Mouse (Mus musculus): ENCODE data around the gene Gm7358. TPM values are rescaled to one million over a fixed set of nuclear protein-coding genes. Genes with fewer than 3 reads are reported as not detected.
"Not testable (repeated sequence)": the region's sequence is repeated elsewhere in the genome, so short reads cannot be mapped to it uniquely, and the experiment has no call there.

Gm7358 gene
- not detected in 2 replicates for polyA plus RNA-seq (2014; fragmentation: Nextera tagmentation; extraction: Ambion mirVana)

- H3K4me3 ChIP-seq (ENCODE audit: low read depth, low read length); DNase-seq (ENCODE audit: low spot score); H3K36me3 ChIP-seq (ENCODE audit: control insufficient read depth, insufficient read depth, low read length); H3K27me3 ChIP-seq (replicated peaks; ENCODE audit: control insufficient read depth, insufficient read depth, low read length); ATAC-seq; H3K9ac ChIP-seq (ENCODE audit: low read length); H3K4me1 ChIP-seq (ENCODE audit: control insufficient read depth, insufficient read depth, low read length); H3K27ac ChIP-seq (ENCODE audit: low read depth, low read length); H3K4me2 ChIP-seq (ENCODE audit: low read length); H3K9me3 ChIP-seq (replicated peaks; ENCODE audit: control insufficient read depth, low read length): not testable (repeated sequence)
- WGBS, result 40% methylated on average over 1 of the region's 2 CpGs
These were observed at the start of gene Gm7358 for GRCm38 (mm10) chr17:14059431-14059830. Gm7358 (minus strand) TSS chr17:14059531.

GRCm38 (mm10) chr17:14103018-14103417 is 43.7 kb upstream of the Gm7358 start:
- H3K4me3 ChIP-seq (ENCODE audit: low read depth, low read length); ATAC-seq; H3K27ac ChIP-seq (ENCODE audit: low read depth, low read length); DNase-seq (ENCODE audit: low spot score); H3K27me3 ChIP-seq (replicated peaks; ENCODE audit: control insufficient read depth, insufficient read depth, low read length); H3K9me3 ChIP-seq (replicated peaks; ENCODE audit: control insufficient read depth, low read length); H3K4me1 ChIP-seq (ENCODE audit: control insufficient read depth, insufficient read depth, low read length); H3K4me2 ChIP-seq (ENCODE audit: low read length); H3K36me3 ChIP-seq (ENCODE audit: control insufficient read depth, insufficient read depth, low read length); H3K9ac ChIP-seq (ENCODE audit: low read length): not testable (repeated sequence)
- WGBS, result 26% methylated on average over 3 of the region's 3 CpGs

GRCm38 (mm10) chr17:14101446-14101980 is 42.2 kb upstream of the Gm7358 start:
- not testable (repeated sequence) for H3K4me2 ChIP-seq (ENCODE audit: low read length); H3K27ac ChIP-seq (ENCODE audit: low read depth, low read length); H3K9ac ChIP-seq (ENCODE audit: low read length); DNase-seq (ENCODE audit: low spot score); H3K4me1 ChIP-seq (ENCODE audit: control insufficient read depth, insufficient read depth, low read length); ATAC-seq; H3K36me3 ChIP-seq (ENCODE audit: control insufficient read depth, insufficient read depth, low read length); H3K27me3 ChIP-seq (replicated peaks; ENCODE audit: control insufficient read depth, insufficient read depth, low read length); H3K9me3 ChIP-seq (replicated peaks; ENCODE audit: control insufficient read depth, low read length); H3K4me3 ChIP-seq (ENCODE audit: low read depth, low read length)
- WGBS, result 15% methylated on average over 1 of the region's 1 CpGs

GRCm38 (mm10) chr17:14099886-14100285 is 40.6 kb upstream of the Gm7358 start:
- not testable (repeated sequence) for ATAC-seq
- 74% methylated on average over 3 of the region's 3 CpGs for WGBS

GRCm38 (mm10) chr17:14094165-14094564 is 34.8 kb upstream of the Gm7358 start:
- not testable (repeated sequence) for H3K27ac ChIP-seq (ENCODE audit: low read depth, low read length); H3K4me2 ChIP-seq (ENCODE audit: low read length); H3K27me3 ChIP-seq (replicated peaks; ENCODE audit: control insufficient read depth, insufficient read depth, low read length); H3K4me3 ChIP-seq (ENCODE audit: low read depth, low read length); H3K9me3 ChIP-seq (replicated peaks; ENCODE audit: control insufficient read depth, low read length); DNase-seq (ENCODE audit: low spot score); H3K9ac ChIP-seq (ENCODE audit: low read length); ATAC-seq; H3K36me3 ChIP-seq (ENCODE audit: control insufficient read depth, insufficient read depth, low read length); H3K4me1 ChIP-seq (ENCODE audit: control insufficient read depth, insufficient read depth, low read length)
- 28% methylated on average over 3 of the region's 7 CpGs for WGBS

More at GRCm38 (mm10) chr17:14099886-14100285, 40.6 kb upstream of the Gm7358 start:
- H3K27ac ChIP-seq (ENCODE audit: low read depth, low read length); H3K4me2 ChIP-seq (ENCODE audit: low read length); H3K36me3 ChIP-seq (ENCODE audit: control insufficient read depth, insufficient read depth, low read length); H3K4me3 ChIP-seq (ENCODE audit: low read depth, low read length); H3K4me1 ChIP-seq (ENCODE audit: control insufficient read depth, insufficient read depth, low read length); H3K27me3 ChIP-seq (replicated peaks; ENCODE audit: control insufficient read depth, insufficient read depth, low read length); H3K9ac ChIP-seq (ENCODE audit: low read length); H3K9me3 ChIP-seq (replicated peaks; ENCODE audit: control insufficient read depth, low read length); DNase-seq (ENCODE audit: low spot score): not testable (repeated sequence)

GRCm38 (mm10) chr17:14086629-14087028 is 27.3 kb upstream of the Gm7358 start:
- H3K4me1 ChIP-seq (ENCODE audit: control insufficient read depth, insufficient read depth, low read length); ATAC-seq; H3K4me2 ChIP-seq (ENCODE audit: low read length); H3K9me3 ChIP-seq (replicated peaks; ENCODE audit: control insufficient read depth, low read length); H3K9ac ChIP-seq (ENCODE audit: low read length); H3K36me3 ChIP-seq (ENCODE audit: control insufficient read depth, insufficient read depth, low read length); H3K4me3 ChIP-seq (ENCODE audit: low read depth, low read length); H3K27ac ChIP-seq (ENCODE audit: low read depth, low read length); H3K27me3 ChIP-seq (replicated peaks; ENCODE audit: control insufficient read depth, insufficient read depth, low read length): not testable (repeated sequence)
- WGBS, result 11% methylated on average over 1 of the region's 1 CpGs
- DNase-seq (ENCODE audit: low spot score), result peak; percentile 3

- H3K27ac ChIP-seq (ENCODE audit: low read depth, low read length); H3K36me3 ChIP-seq (ENCODE audit: control insufficient read depth, insufficient read depth, low read length); DNase-seq (ENCODE audit: low spot score); H3K27me3 ChIP-seq (replicated peaks; ENCODE audit: control insufficient read depth, insufficient read depth, low read length); ATAC-seq; H3K4me1 ChIP-seq (ENCODE audit: control insufficient read depth, insufficient read depth, low read length); H3K9me3 ChIP-seq (replicated peaks; ENCODE audit: control insufficient read depth, low read length); H3K9ac ChIP-seq (ENCODE audit: low read length); H3K4me3 ChIP-seq (ENCODE audit: low read depth, low read length); H3K4me2 ChIP-seq (ENCODE audit: low read length): not testable (repeated sequence)
- 89% methylated on average over 1 of the region's 2 CpGs for WGBS
These were observed 17.5 kb downstream of the Gm7358 start for GRCm38 (mm10) chr17:14041880-14042279.

- ATAC-seq; DNase-seq (ENCODE audit: low spot score); H3K9ac ChIP-seq (ENCODE audit: low read length); H3K27ac ChIP-seq (ENCODE audit: low read depth, low read length); H3K9me3 ChIP-seq (replicated peaks; ENCODE audit: control insufficient read depth, low read length); H3K27me3 ChIP-seq (replicated peaks; ENCODE audit: control insufficient read depth, insufficient read depth, low read length); H3K4me2 ChIP-seq (ENCODE audit: low read length); H3K4me3 ChIP-seq (ENCODE audit: low read depth, low read length); H3K4me1 ChIP-seq (ENCODE audit: control insufficient read depth, insufficient read depth, low read length); H3K36me3 ChIP-seq (ENCODE audit: control insufficient read depth, insufficient read depth, low read length): not testable (repeated sequence)
- 64% methylated on average over 1 of the region's 2 CpGs for WGBS
These were observed 22.3 kb downstream of the Gm7358 start for GRCm38 (mm10) chr17:14037012-14037411.

GRCm38 (mm10) chr17:14036113-14036512 is 23.2 kb downstream of the Gm7358 start:
- not testable (repeated sequence) for H3K4me1 ChIP-seq (ENCODE audit: control insufficient read depth, insufficient read depth, low read length); H3K27ac ChIP-seq (ENCODE audit: low read depth, low read length); ATAC-seq; H3K36me3 ChIP-seq (ENCODE audit: control insufficient read depth, insufficient read depth, low read length); H3K4me2 ChIP-seq (ENCODE audit: low read length); DNase-seq (ENCODE audit: low spot score); H3K4me3 ChIP-seq (ENCODE audit: low read depth, low read length); H3K9me3 ChIP-seq (replicated peaks; ENCODE audit: control insufficient read depth, low read length); H3K27me3 ChIP-seq (replicated peaks; ENCODE audit: control insufficient read depth, insufficient read depth, low read length); H3K9ac ChIP-seq (ENCODE audit: low read length)
- 90% methylated on average over 4 of the region's 4 CpGs for WGBS
